8 mouse cellular contexts compared by ENCODE assay signal in genomic region chr7:83489790-83490189, GRCm38 (mm10).
A peak's percentile ranks its signal among the peaks of the same experiment; 100 is the strongest.
DNase-seq lines count a peak whose midpoint lies in the region; ATAC-seq and TF ChIP-seq lines count a peak whose summit lies in the region.

No protein-coding gene starts in this region.

- DNase-seq in intestine, embryonic 14.5 days (ENCODE audit: low spot score): peak; percentile 66
- DNase-seq in CD4-positive helper T cell, adult 2 months (ENCODE audit: low read depth, low spot score): peak; percentile 8
- DNase-seq in brain, embryonic 14.5 days (ENCODE audit: low read depth): peak; percentile 75
- peak; percentile 47 for DNase-seq in hindbrain, embryonic 10.5 days (ENCODE audit: low spot score)
- peak; percentile 61 for DNase-seq in limb, embryonic 11.5 days (ENCODE audit: low spot score)
- peak; percentile 67 for DNase-seq in splenic B cell, adult 2 months (ENCODE audit: low read depth, low spot score)

- H3K27ac ChIP-seq in intestine, embryonic 14.5 days (ENCODE audit: low read depth): no peak overlapping the region
- H3K27ac ChIP-seq in intestine, embryonic 16.5 days (ENCODE audit: low read length): no peak overlapping the region
- peak overlapping the region; percentile 74 for H3K27ac ChIP-seq in hindbrain, embryonic 10.5 days
- H3K27ac ChIP-seq in limb, embryonic 11.5 days (replicated peaks; ENCODE audit: low read depth, low read length): no peak overlapping the region

- 0 out of 2 replicates have a peak overlapping the region, but pooled peaks have one; percentile 5 for H3K9ac ChIP-seq in intestine, embryonic 14.5 days (ENCODE audit: low read length)
- no peak overlapping the region for H3K9ac ChIP-seq in intestine, embryonic 16.5 days (ENCODE audit: low read depth, low read length)
- no peak overlapping the region for H3K9ac ChIP-seq in limb, embryonic 11.5 days (ENCODE audit: low read length)

- H3K36me3 ChIP-seq in intestine, embryonic 14.5 days (ENCODE audit: control insufficient read depth, insufficient read depth, low read length): no peaks in the 10 kb centered on the region
- no peaks in the 10 kb centered on the region for H3K36me3 ChIP-seq in intestine, embryonic 16.5 days (ENCODE audit: control insufficient read depth, insufficient read depth, low read length)
- no peaks in the 10 kb centered on the region for H3K36me3 ChIP-seq in hindbrain, embryonic 10.5 days
- H3K36me3 ChIP-seq in limb, embryonic 11.5 days (ENCODE audit: control insufficient read depth, insufficient read depth, low read length): no peaks in the 10 kb centered on the region
- no peaks in the 10 kb centered on the region for H3K36me3 ChIP-seq in splenic B cell, adult 2 months (ENCODE audit: control insufficient read depth, insufficient read depth, low read length, poor library complexity, severe bottlenecking)

- H3K4me3 ChIP-seq in intestine, embryonic 14.5 days (ENCODE audit: low read depth, low read length): no peak overlapping the region
- H3K4me3 ChIP-seq in intestine, embryonic 16.5 days (ENCODE audit: low read length): no peak overlapping the region
- no peak overlapping the region for H3K4me3 ChIP-seq in hindbrain, embryonic 10.5 days
- no peak overlapping the region for H3K4me3 ChIP-seq in limb, embryonic 11.5 days (ENCODE audit: low read depth, low read length)

- no peaks in the 10 kb centered on the region for H3K9me3 ChIP-seq in intestine, embryonic 14.5 days (ENCODE audit: control insufficient read depth, low read length)
- H3K9me3 ChIP-seq in intestine, embryonic 16.5 days (ENCODE audit: control insufficient read depth, low read length): no peaks in the 10 kb centered on the region
- H3K9me3 ChIP-seq in hindbrain, embryonic 10.5 days: no peaks in the 10 kb centered on the region
- H3K9me3 ChIP-seq in limb, embryonic 11.5 days (ENCODE audit: control insufficient read depth, low read length): no peaks in the 10 kb centered on the region

- TF ChIP-seq CTCF in brain, embryonic 14.5 days (IDR thresholded peaks at IDR 0.05; ENCODE audit: borderline replicate concordance, extremely low read depth, insufficient read depth, insufficient read length): peak; percentile 72; the same call in 1 of the 2 replicates

- no peak overlapping the region for H3K4me2 ChIP-seq in intestine, embryonic 14.5 days (ENCODE audit: low read length)
- H3K4me2 ChIP-seq in intestine, embryonic 16.5 days (ENCODE audit: low read depth, low read length): no peak overlapping the region
- no peak overlapping the region for H3K4me2 ChIP-seq in limb, embryonic 11.5 days (ENCODE audit: low read depth, severe bottlenecking)

- WGBS in intestine, embryonic 14.5 days: 78% methylated on average over 1 of the region's 1 CpGs
- WGBS in intestine, embryonic 16.5 days: 79% methylated on average over 1 of the region's 1 CpGs
- WGBS in hindbrain, embryonic 10.5 days: 79% methylated on average over 1 of the region's 1 CpGs
- WGBS in limb, embryonic 11.5 days: 86% methylated on average over 1 of the region's 1 CpGs

- TF ChIP-seq POLR2A in brain, embryonic 14.5 days (IDR thresholded peaks at IDR 0.05; ENCODE audit: borderline replicate concordance, extremely low read depth, insufficient read depth, insufficient read length, poor library complexity, severe bottlenecking): no peak

- H3K27me3 ChIP-seq in intestine, embryonic 14.5 days (replicated peaks; ENCODE audit: control insufficient read depth, insufficient read depth, low read length): no peaks in the 10 kb centered on the region
- H3K27me3 ChIP-seq in intestine, embryonic 16.5 days (replicated peaks; ENCODE audit: control insufficient read depth, insufficient read depth, low read length): no peaks in the 10 kb centered on the region
- no peaks in the 10 kb centered on the region for H3K27me3 ChIP-seq in hindbrain, embryonic 10.5 days (ENCODE audit: insufficient read depth, poor library complexity, severe bottlenecking)
- no peaks in the 10 kb centered on the region for H3K27me3 ChIP-seq in limb, embryonic 11.5 days (ENCODE audit: control insufficient read depth, insufficient read depth, low read length)
- no peaks in the 10 kb centered on the region for H3K27me3 ChIP-seq in splenic B cell, adult 2 months (ENCODE audit: control insufficient read depth, insufficient read depth, low read length, poor library complexity, severe bottlenecking)

- H3K4me1 ChIP-seq in intestine, embryonic 14.5 days (replicated peaks; ENCODE audit: control insufficient read depth, insufficient read depth, low read length): 0 out of 2 replicates have a peak, but pooled peaks cover 5% of the 10 kb centered on the region
- H3K4me1 ChIP-seq in intestine, embryonic 16.5 days (ENCODE audit: control insufficient read depth, insufficient read depth, low read length): 0 out of 2 replicates have a peak, but pooled peaks cover 5% of the 10 kb centered on the region
- no peaks in the 10 kb centered on the region for H3K4me1 ChIP-seq in hindbrain, embryonic 10.5 days (replicated peaks)
- H3K4me1 ChIP-seq in limb, embryonic 11.5 days (ENCODE audit: control insufficient read depth, insufficient read depth, low read length): no peaks in the 10 kb centered on the region

- no peak for ATAC-seq in intestine, embryonic 14.5 days (replicated peaks; ENCODE audit: low FRiP score, low TSS enrichment, low read depth)
- ATAC-seq in intestine, embryonic 16.5 days: no peak
- peak; percentile 67; the same call in 1 of the 2 replicates for ATAC-seq in limb, embryonic 11.5 days (ENCODE audit: insufficient number of reproducible peaks, low FRiP score, low TSS enrichment, low read depth)
- ATAC-seq in monocyte, adult 5-6 weeks (replicated peaks; ENCODE audit: insufficient number of reproducible peaks, low FRiP score, low TSS enrichment, poor library complexity, severe bottlenecking): no peak

Comparison
In these comparisons a context has a peak if more than half of its experiments do, and no peak if none do; other contexts are left out.
1. DNase-seq: peak in every context shown above with its lines; median percentile 75 in brain, embryonic 14.5 days; 67 in splenic B cell, adult 2 months; 66 in intestine, embryonic 14.5 days; 61 in limb, embryonic 11.5 days; 47 in hindbrain, embryonic 10.5 days; 8 in CD4-positive helper T cell, adult 2 months.